Mouse (Mus musculus) embryonic facial prominence, embryonic 13.5 days (tissue): ENCODE results near the gene Pgm2. TPM values are rescaled to one million over a fixed set of nuclear protein-coding genes. Genes with fewer than 3 reads are reported as not detected.

Experiments
- ATAC-seq: fragments of 200-750 bp; cut with Nextera tagmentation; 2 replicates; pipeline ENCODE4 v1.8.0; 2017; ENCODE audit warnings: low read depth; ENCODE audit not compliant: insufficient number of reproducible peaks, insufficient read depth, low FRiP score, low TSS enrichment
- H3K27ac ChIP-seq: fragments of 300-500 bp; sonication (generic); 2 replicates; pipeline ENCODE4 v1.5.1; 2015; ENCODE audit warnings: moderate library complexity, mild to moderate bottlenecking, inconsistent platforms
- H3K27me3 ChIP-seq: fragments of 300-500 bp; sonication (generic); 2 replicates; pipeline ENCODE4 v1.6.1; 2015; ENCODE audit warnings: mild to moderate bottlenecking, inconsistent platforms
- H3K36me3 ChIP-seq: fragments of 300-500 bp; sonication (generic); 2 replicates; pipeline ENCODE4 v1.6.1; 2015; ENCODE audit warnings: mild to moderate bottlenecking, inconsistent platforms
- H3K4me1 ChIP-seq: fragments of 300-500 bp; sonication (generic); 2 replicates; pipeline ENCODE4 v1.6.1; 2015; ENCODE audit warnings: inconsistent platforms
- H3K4me2 ChIP-seq: fragments of 300-500 bp; sonication (generic); 2 replicates; pipeline ENCODE4 v1.6.1; 2015; ENCODE audit warnings: moderate library complexity, mild to moderate bottlenecking, inconsistent platforms
- H3K4me3 ChIP-seq: fragments of 300-500 bp; sonication (generic); 2 replicates; pipeline ENCODE4 v1.5.1; 2015; ENCODE audit warnings: mild to moderate bottlenecking, inconsistent platforms
- H3K9ac ChIP-seq: fragments of 300-500 bp; sonication (generic); 2 replicates; pipeline ENCODE4 v1.6.1; 2015; ENCODE audit warnings: mild to moderate bottlenecking, inconsistent platforms
- H3K9me3 ChIP-seq: fragments of 300-500 bp; sonication (generic); 2 replicates; pipeline ENCODE4 v1.6.1; 2016; ENCODE audit warnings: inconsistent platforms
- WGBS: fragments of 180-500 bp; shearing (Covaris S2); methylation state at CpG from one replicate; pipeline ENCODE4 v1.1.7; 2015; ENCODE audit warnings: mixed read lengths; 5-methylcytosine and 5-hydroxymethylcytosine counted together
- microRNA-seq: library from miRNA; unstranded; fragments of <30 nt; microRNA quantifications from one replicate; pipeline ENCODE4, GENCODE M21; 2016
- polyA plus RNA-seq: library from polyadenylated mRNA; unstranded; fragments of >200 nt; fragmentation: Nextera tagmentation; extraction: Ambion mirVana; gene quantifications from 2 replicates; pipeline ENCODE4 v1.2.1, GENCODE M21; 2015

The Pgm2 gene
- polyA plus RNA-seq, 1 experiment from 2014 or later, result 32.0 TPM

DNA sequence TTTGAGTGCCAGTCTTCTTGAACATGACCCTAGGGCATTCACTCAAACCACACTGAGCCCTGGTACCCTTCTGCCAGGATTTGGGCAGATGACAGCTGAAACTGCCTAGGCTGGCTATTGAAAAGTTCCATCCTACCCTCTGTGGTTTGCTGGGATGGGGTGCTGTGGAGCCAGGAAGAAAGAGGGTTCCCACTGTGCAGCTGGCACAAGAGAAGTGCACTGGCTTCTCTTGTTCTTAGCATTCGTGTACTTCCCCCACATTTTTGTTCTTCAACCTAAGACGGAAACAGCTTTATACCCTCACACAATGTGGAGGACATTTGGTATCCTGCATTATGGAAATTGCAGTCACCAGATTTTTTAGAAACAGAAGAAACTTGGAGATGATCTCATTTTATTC is 73.1 kb downstream of the Pgm2 start:
- Histone ChIP-seq H3K27ac (no peak overlapping the region), H3K36me3 (no peaks in the 10 kb centered on the region), H3K4me3 (no peak overlapping the region), H3K4me1 (peaks cover 6% of the 10 kb centered on the region; the same call in 1 of the 2 replicates), H3K27me3 (peaks cover 19% of the 10 kb centered on the region), H3K4me2 (no peak overlapping the region), H3K9me3 (no peaks in the 10 kb centered on the region), H3K9ac (no peak overlapping the region)
- ATAC-seq, result no peak
- 67% methylated on average over 2 of the region's 2 CpGs for WGBS

DNA sequence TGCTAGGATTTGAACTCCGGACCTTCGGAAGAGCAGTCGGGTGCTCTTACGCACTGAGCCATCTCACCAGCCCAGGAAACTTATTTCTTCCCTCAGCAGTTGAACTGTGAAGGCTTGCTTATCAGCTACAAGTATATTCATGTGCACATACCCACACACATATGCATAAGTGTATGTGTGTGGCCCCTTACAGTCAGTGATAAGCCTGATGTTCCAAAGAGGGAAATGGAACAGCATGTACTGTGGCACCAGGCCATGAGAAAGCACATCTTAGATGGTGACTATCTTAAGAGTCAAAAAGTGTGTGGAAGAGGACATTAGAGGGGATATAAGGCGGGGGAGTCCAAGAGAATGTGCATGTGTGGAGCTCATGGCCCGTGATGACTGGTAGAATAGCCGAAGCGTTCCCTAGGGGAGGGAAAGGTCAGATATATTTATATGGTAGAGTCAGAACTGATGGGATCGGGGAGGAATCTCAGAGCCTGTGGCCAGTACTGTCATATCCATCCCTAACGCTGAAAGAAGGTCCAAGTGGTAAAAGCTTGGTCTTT is 76.3 kb downstream of the Pgm2 start:
- no peak overlapping the region for H3K27ac ChIP-seq
- H3K27me3 ChIP-seq, result no peaks in the 10 kb centered on the region
- ATAC-seq, result no peak
- H3K4me1 ChIP-seq, result peaks cover 5% of the 10 kb centered on the region; the same call in 1 of the 2 replicates
- no peaks in the 10 kb centered on the region for H3K9me3 ChIP-seq
- H3K4me2 ChIP-seq, result no peak overlapping the region
- H3K36me3 ChIP-seq, result no peaks in the 10 kb centered on the region
- H3K4me3 ChIP-seq, result no peak overlapping the region
- no peak overlapping the region for H3K9ac ChIP-seq
- 92% methylated on average over 10 of the region's 10 CpGs for WGBS

DNA sequence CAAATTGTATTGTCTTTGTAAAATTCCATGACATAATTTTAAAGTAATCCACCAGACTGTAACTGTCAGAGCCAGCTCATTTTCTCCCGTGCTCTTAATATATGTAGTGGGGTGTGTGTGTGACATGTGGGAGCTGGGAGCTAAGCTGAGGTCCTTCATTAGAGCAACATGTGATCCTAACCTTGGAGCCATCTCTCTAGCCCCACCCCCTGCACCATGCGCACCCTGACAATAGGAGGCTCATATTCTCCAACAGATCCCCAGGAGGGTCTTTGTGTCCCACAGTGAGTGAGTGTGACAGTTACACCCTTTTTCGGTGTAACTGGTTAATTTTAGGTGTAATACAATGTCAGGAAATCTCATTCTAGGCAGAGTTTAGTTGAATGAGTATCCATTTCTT is 80.1 kb downstream of the Pgm2 start:
- no peaks in the 10 kb centered on the region for H3K27me3 ChIP-seq
- no peak for ATAC-seq
- 79% methylated on average over 3 of the region's 3 CpGs for WGBS
- H3K4me3 ChIP-seq, result no peak overlapping the region
- H3K36me3 ChIP-seq, result no peaks in the 10 kb centered on the region
- H3K9ac ChIP-seq, result no peak overlapping the region
- H3K4me1 ChIP-seq, result peaks cover 5% of the 10 kb centered on the region; the same call in 1 of the 2 replicates
- H3K4me2 ChIP-seq, result no peak overlapping the region
- H3K9me3 ChIP-seq, result no peaks in the 10 kb centered on the region
- H3K27ac ChIP-seq, result no peak overlapping the region

DNA sequence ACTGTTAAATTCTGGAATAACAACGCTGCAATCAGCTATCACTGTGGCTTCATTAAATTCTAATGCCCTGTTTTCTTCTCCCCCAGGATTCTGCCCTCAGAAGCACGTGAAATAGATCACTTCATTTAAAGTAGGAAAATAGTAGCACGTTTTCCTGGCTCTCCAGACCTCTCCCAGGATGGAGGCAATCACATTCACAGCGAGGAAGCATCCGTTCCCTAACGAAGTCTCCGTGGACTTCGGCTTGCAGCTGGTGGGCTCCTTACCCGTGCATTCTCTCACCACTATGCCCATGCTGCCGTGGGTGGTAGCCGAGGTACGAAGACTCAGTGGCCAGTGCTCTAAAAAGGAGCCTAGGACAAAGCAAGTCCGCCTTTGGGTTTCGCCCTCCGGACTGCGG is 80.6 kb downstream of the Pgm2 start:
- H3K9me3 ChIP-seq, result no peaks in the 10 kb centered on the region
- 76% methylated on average over 16 of the region's 16 CpGs for WGBS
- H3K4me3 ChIP-seq, result no peak overlapping the region
- no peak for ATAC-seq
- no peak overlapping the region for H3K4me2 ChIP-seq
- H3K4me1 ChIP-seq, result peaks cover 5% of the 10 kb centered on the region; the same call in 1 of the 2 replicates
- H3K27me3 ChIP-seq, result no peaks in the 10 kb centered on the region
- H3K27ac ChIP-seq, result no peak overlapping the region
- H3K9ac ChIP-seq, result no peak overlapping the region
- no peaks in the 10 kb centered on the region for H3K36me3 ChIP-seq

DNA sequence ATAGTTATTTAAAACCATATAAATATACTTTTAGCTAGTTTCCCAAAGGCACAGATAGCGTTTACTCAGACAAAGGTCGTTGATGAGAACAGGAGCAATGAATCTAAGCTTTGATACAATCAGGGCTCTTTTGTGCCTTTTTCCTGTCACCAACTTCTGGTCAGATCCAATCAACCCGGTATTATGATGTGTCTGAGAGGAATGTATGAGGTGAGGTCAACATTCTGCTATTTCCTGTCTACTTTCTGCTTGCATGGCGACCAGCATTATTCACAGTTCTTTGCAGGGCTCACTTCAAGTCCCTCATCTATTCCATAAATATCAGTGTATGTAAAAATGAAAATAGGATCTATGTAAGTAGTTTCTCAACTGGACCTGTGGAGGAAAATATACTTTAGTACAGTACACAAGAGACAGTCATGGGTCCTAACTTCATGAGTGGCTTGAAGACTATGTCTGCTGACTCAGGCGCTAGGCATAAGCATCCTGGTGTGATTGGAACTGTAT is 81.7 kb downstream of the Pgm2 start:
- 64% methylated on average over 5 of the region's 5 CpGs for WGBS
- ATAC-seq, result no peak

More for the DNA sequence above, 81.7 kb downstream of the Pgm2 start:
- no peaks in the 10 kb centered on the region for H3K36me3 ChIP-seq
- H3K4me1 ChIP-seq, result peaks cover 5% of the 10 kb centered on the region; the same call in 1 of the 2 replicates
- no peak overlapping the region for H3K4me3 ChIP-seq
- H3K9ac ChIP-seq, result no peak overlapping the region
- no peak overlapping the region for H3K27ac ChIP-seq
- H3K27me3 ChIP-seq, result no peaks in the 10 kb centered on the region
- H3K4me2 ChIP-seq, result no peak overlapping the region
- H3K9me3 ChIP-seq, result no peaks in the 10 kb centered on the region

Small RNA genes lying within 50 kb of the gene (microRNA-seq; reads per million reads assigned to microRNA genes)
- gene Gm22395, result not detected
- gene Gm23967, result not detected

Other genes with a start within 250 kb of the Pgm2 start
- 25.7 and 25.9 TPM in 2 replicates for gene Rell1, start 124.1 kb upstream of the Pgm2 start, polyA plus RNA-seq
- gene Tbc1d1, start 63.4 kb downstream of the Pgm2 start, polyA plus RNA-seq, result 21.6 and 22.7 TPM in 2 replicates